Mouse (Mus musculus) stomach, postnatal 0 days (tissue): ENCODE measurements at regions not wholly inside any gene's neighbourhood (a gene's known extent, or its start where the extent isn't known, plus 50 kb on each side); places are given as distances from the start of the nearest gene placed in this dataset.

Source experiments
- CTCF ChIP-seq: IDR thresholded peaks from 2 replicates; pipeline ENCODE4 v1.5.1; 2016; ENCODE audit warnings: antibody characterized with exemption, low read depth, mild to moderate bottlenecking, moderate library complexity
- EP300 ChIP-seq: optimal IDR thresholded peaks from 2 replicates; pipeline ENCODE3; 2016; ENCODE audit warnings: antibody characterized with exemption

DNA sequence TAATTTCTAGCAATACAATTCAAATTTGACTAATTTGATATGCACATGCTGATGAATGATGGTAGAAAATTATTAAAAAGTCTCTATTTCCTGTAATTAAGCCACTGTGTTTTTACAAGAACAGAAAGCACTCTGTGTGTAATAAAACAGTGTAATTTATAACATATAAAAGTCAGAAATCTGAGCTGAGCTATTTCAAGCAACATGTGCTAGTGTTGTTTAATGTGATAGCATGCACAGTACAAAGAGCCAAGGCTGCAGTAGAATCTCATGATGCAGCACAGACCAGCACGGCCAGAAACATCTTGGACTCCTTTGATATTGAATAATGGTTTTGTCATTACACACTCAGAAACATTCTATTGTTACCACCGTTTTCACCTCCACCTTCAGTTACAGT, 86.3 kb upstream of the Syndig1 start:
- TF ChIP-seq CTCF (no peak), EP300 (no peak)
